Mouse (Mus musculus): ENCODE measurements at regions not wholly inside any gene's neighbourhood (a gene's known extent, or its start where the extent isn't known, plus 50 kb on each side); places are given as distances from the start of the nearest gene placed in this dataset.

DNA sequence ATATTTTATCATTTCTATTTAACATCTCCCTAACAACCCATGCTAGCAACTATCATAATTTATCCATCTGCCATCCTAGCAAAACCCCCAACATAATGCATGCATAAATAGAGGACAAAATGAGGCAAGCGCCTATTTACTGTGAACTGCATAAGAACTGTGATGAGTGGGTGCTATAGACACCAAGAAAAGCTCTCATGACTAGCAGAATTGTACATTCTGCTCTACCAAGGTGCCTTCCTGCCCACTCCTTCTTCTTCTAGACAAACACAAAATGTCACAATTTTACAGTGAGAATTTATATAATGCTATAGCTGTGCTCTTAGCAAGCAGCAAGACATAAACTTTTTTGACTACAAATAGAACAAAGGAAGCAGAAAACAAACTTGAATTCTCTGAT, 305.9 kb downstream of the Brinp1 start:
- no peak for DNase-seq

DNA sequence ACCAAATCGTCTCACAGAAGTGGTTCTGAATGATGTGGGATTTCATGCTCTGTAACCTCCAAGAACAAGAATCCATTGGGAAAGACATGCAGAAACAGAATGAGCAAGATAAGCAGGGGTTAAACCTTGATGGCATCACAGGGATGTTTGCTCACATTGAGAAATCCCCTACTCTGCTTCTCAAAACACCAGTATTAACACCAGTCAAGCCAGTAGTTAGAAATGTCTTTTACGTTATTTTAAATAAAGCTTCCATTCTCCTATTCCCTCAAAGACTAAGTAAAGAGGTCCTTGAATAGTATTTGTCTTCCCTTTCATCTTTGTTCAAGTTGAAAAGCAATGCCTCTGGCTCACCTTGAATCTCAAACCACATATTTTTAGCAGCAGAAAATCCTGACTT, 320.9 kb downstream of the Brinp1 start:
- no peak for DNase-seq

DNA sequence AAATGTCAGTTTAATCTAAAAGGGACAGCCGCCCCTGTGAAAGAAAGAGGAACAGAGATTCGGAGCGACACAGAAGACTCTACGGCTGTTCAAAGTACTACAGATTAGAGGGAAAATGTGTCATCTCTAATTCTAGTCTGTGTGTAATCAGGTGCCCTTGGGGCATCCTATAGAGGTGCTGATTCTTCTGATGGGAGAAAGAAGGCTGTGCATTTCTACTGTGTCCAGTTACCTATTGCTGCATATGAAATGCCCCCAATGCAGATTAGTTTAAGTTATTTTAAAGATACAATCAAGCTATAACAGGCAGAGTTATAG, 330.2 kb downstream of the Brinp1 start:
- no peak for DNase-seq

DNA sequence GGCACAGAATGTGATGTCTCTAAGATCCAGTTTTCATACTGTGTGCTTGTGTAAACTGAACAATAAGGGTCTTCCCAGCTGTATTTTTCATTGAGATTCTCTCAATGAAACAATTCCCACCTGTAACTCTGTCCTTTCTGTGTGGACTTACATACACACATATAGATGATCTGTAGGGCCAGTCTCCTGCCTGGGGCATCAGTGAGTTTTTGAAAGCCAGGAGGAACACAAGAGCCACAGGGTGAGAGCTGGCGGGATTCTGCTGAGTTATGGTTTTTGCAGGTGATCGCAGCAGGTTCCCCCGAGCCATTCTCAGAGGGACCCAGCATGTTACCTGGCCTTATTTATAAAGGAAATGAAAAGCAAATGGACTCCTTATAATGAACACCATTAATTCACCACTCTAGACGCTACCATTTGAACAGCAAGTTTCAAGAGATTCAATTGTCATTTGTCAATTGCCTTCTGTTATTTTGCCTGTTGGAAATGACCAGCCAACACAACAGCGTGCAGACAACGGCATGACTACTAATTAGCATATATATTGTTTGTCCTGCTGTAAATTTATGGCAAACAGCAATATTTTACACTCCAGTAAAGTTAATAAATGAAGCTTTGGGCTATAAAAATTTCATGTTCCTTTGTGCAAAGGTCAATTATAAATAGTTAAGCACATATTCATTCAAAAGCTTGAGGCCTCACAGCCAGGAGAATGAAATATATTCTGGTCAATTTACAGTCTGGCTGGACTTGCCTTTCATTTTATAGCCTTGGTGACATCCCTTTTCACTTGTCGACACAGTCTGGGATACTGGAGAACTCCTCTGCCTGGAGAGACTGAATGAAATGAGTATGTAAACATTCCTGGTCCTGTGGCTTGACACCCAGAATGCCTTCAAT, 330.8 kb downstream of the Brinp1 start:
- DNase-seq, result no peak

DNA sequence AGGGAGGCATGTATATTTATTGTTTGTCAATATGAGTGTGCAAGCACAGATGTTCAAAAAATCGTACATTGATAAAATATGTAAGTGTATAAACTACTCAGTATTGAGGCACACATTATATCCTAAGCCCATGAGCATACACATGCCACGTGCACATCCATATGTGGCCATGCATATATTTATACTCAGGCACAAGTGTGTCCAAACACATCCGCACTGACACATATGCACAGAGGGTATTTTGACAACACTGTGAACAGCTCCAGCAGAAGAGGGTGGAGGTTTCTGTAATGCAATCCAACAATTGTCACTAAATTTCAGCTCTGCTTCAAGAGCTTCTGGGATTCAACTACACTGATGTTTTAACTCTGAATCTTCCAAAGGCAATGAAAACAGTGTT, 333.6 kb downstream of the Brinp1 start:
- no peak for DNase-seq

DNA sequence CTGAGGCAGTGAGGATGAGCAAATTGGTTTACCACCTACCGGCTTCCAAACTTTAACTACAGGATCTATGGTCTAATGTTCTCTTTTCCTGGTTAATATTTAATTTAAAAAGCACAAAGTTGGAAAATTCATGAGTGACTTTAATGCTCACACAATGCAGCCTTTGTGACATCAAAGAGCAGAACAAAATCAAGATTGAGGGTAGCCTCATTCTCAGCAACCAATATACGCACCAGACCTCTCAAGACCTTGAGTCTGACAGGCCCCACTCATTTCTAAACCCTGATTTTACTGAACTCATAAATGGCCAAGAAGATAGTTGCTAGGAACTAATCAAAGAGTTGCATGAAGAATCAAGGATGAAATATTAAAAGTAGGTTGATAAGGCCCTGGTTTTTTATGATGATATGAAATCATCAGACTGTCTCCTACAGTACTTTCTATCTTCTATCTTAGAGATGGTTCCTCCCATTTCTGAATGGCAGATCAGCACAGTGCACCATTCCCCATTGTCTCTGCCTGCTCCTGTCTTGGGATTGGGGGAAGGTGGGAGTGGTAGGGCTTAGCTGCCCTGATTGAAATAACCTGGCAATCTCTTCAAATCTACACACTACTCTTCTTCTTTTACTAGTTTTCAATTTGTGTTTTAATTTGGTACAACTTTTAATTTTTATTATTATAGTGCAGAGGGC, 338.3 kb downstream of the Brinp1 start:
- no peak for DNase-seq

DNA sequence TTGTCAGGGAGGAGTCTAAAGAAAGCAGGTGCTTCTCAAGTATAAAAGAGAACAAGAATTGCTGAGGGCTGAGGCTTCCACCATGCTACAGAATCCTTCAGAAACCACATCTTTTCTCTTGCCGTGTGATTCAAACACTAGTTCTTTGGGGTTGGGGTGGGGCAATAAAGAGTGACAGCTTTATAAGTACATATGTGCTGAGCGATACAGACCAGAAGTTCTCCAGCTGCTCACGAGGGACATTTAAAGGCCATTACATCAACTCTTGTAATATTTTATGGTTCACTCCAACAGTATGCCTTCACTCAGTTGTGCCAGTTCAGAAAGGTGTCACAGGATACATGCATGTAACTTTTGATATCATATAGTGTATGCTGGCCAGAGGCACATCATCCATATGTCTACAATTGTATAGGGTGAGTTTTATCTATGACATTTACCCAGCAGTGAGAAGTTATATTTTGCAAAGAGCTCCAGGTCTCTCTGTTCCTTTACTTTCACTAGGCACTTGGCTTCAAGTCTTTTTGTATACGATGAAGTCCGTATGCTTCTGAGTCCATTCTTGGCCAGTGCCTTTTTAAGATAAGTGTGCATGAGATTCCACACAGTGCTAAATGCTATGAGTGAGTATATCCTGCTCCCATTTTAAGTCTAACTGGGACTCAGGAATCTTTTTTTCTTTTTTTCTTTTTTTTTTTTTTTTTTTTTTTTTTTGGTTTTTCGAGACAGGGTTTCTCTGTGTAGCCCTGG, 341.8 kb downstream of the Brinp1 start:
- no peak for DNase-seq

DNA sequence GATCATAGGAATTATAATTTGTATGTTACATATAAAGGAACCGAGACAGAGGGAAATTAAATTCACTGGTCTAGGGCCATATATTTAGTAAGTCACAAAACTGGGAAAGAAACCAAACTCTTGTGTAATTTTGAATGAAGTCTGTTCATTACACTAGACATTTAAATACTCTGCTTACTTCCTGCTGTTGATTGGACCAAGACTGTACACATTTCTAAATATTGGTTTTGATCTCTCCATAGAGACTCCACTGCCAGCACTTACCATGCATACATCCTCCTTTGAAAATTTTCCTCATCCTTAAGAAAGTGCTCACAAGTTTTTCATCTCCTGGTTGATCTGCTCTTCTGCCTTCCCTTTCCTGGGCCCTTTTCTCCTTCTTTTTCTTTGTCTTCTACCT, 358.9 kb downstream of the Brinp1 start:
- no peak for DNase-seq

DNA sequence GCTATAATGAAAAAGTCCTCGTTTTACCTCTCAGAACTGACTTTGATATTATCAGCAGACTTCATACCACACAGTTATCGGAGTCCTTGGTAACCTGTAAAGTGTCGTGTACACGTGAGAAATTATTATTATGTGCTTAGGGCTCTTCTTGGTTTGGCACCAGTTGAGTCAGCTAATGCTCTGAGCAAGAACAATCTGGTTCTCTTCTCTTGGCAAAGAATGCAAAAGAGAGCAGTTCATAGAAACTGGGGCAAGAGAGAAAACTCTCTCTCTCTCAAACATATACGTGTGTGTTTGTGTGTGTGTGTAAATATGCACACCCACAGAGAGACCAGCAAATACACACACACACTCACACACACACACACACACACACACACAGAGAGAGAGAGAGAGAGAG, 378.8 kb downstream of the Brinp1 start:
- DNase-seq, result no peak

DNA sequence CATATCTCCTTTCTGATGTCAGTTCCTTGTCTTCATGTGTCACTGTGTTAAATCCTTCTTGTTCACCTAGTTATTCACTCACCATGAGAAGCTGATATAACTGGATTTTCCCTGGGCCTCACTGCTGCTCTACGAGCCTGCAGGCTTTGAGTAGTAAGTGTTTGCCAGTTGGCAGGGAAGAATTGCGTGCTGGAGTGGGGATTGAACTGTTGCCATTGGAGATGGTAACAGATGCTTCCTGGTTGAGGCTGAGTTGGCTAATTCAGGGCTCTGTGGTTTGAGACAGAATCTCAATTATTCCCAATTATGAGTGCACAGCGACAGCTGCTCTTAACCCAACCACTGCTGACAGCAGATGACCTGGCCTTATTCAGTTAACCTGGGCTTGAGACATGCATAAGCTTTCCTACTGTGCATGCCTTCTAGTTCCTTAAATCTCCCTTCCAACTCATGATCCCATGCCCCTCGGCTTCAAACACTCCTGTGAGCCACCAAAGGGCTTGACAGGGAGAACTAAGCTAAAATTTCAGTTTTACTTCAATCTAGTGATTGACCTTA, 379.5 kb downstream of the Brinp1 start:
- DNase-seq, result no peak

DNA sequence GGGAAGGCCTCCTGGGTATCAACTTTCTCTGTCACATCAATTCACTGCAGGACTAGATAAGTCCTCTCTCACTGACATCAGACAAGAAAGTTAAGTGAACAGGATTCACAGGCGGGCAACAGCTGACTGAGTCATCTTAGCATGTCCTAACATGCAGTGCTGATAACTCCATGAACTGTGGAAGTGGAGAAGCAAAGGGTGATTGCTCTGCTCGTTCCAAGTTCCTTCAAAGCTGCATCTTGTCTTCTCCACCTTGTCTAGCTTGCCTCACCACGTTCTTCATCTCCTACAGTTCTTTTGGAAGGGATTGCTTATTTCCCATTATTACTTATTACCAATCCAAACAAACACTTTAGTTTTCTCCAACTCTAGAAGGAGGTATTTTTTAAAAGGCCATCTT, 380.9 kb downstream of the Brinp1 start:
- no peak for DNase-seq

DNA sequence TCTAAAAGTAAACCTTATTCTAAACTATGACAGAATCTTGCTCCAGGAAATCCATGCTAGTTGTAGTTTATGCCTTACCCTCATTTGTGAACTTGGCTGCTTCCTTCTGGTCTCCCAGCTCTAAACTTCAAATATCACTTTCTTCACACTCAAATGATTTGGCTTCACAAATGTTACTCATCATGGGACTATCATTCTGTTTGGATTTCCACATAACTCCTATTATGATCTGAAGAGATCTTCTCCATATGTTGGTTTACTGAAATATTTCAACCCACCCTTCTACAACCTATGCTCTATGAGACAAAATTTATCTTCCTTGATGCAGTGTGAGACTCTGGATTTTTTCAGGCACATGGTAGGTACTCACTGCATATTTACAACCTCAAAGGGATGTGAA, 381.7 kb downstream of the Brinp1 start:
- no peak for DNase-seq

DNA sequence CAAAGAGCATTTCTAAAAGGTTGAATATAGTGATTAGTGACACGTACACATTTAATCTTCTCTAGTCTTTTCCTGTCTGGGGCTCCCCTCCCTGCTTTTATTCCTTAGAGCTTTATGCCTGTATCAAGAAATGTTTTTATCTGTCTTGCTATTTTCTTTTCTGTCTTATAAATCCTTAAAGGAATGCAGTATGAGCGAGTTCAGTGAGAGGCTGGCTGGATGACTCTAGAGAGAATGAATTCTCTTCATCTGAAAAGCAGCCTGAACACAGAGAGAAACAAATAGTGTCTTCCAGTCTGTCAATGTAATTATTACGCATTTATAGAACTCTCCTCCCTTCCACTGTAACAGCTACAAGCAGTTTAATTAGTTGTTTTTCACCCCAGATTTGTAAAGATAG, 417.9 kb downstream of the Brinp1 start:
- DNase-seq, result no peak

DNA sequence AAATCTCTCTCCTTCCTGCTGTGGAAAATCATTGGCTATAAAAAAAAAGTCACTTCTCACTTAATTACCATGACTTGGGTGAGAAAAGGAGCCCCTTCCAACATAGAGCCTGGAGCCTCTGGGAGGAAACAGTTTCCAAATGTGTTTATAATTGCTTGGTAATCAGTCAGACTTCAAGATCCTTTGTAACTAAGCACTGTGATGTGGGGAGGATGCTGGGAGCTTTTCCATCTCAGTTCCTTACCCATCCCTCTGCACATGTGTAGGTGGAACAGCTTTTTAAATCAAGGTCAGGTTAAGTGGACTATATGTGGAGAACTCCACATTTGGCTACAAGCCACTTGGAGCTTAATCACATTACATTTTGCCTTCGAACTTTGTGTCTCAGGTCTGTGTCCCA, 418.4 kb downstream of the Brinp1 start:
- DNase-seq, result peak; percentile 2

DNA sequence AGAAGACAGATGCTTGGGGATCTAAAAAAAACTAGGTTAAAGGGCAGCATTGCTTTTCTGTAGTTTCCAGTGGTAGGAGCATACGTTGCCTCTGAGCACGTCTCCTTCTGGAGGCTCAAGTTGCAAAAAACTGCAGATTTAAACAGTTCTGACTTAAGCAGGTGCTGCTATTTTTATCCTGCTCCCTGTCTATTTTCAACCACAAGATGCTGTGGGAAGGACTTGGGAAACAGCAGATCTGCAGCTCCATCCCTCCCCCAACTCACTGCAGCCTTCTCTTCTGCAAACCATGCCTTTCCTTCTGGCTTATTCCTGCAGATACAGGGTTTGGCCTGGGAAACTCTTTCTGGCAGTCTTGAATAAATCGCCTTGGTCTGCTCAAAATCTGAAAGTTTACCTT, 422.1 kb downstream of the Brinp1 start:
- no peak for DNase-seq

DNA sequence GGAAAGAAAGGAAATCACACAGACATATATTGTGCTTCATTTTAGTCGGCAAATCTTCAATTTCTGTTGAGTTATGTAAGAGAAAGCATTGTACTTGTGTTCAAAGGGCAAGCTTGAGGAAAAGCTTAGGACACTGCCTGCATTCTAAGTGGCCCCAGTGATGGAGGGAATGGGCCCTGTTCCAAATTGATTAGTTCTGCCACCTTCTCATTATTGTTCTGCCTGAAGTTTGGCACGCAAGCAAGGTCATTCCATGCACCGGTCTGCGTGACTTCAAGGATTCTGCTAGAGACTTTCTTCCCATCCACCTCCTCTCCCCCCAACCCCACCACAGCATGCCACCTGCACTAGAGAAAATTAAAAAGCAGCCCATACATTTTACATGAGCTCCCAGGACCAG, 466.2 kb downstream of the Brinp1 start:
- DNase-seq, result no peak

DNA sequence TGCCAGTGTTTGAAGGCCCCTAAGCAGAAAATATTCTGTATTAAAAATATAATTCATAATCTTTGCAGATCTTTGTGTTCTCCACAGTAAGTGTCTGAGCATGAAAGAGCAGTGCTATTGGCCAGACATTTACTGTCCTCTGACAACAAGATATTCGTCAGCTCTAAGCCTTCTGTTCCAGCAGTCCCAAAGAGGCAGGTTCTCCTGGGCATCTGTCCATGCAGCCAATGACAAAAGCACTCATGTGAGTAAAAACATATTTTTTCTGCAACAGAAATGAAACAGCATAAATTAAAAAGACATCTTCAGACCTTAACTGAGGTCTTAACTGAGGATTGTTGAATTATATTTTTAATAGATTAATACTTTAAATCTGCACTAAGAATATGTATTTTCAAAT, 467.3 kb downstream of the Brinp1 start:
- DNase-seq, result no peak

DNA sequence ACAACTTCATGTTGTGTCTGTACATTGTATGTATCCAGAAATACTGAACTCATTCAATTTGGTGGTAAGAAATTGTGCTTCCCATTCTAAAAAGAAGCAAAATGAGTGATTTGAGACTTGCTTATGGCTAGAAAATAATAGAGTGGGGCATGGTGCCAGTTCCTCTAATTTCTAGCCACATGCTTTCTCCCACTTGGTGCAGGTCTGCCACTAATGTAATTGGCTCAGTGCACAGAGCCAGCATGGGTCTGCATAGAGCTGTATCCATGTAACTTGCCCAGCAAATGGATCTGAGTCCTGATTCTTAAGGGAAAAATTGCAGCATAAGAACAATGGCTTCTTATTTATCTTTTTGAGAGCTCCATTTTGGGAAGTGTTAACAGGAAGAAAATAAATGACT, 492.4 kb downstream of the Brinp1 start:
- no peak for DNase-seq

DNA sequence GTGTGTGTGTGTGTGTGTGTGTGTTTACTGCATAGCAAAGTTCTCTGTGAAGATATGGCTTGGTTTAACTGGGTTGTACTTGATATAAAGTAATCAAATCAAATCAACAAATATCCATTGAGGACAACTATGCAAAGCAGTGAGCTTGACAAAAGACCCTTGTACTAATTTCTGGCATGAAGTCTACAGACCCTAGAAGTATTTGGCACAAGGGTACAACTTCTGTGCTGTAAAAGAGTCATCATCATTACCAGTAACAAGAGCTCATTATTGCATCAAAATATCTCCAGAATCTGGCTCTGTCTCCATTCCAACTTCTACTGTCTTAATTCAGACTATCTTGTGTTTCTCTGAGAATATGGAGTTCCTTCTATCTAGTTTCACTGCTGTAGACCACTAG, 538.2 kb downstream of the Brinp1 start:
- no peak for DNase-seq

DNA sequence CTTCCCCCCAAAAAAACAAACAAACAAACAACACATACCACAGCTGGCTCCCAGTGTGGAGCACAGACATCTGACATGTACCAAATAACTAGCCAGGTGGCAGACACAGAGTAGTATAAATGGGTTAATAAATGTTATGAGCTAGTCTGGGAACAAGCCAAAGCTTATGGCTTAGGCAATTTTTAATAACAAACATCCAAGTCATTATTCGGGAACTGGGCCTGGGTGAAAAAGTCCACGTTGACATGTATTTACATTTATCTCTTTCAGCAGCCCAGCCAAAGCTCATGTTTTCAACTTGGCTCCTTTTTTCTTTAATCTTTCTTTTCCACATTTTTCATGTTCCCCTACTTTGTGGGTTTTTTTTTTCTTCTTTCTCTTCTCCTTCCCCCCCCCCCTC, 543.4 kb downstream of the Brinp1 start:
- no peak for DNase-seq

DNA sequence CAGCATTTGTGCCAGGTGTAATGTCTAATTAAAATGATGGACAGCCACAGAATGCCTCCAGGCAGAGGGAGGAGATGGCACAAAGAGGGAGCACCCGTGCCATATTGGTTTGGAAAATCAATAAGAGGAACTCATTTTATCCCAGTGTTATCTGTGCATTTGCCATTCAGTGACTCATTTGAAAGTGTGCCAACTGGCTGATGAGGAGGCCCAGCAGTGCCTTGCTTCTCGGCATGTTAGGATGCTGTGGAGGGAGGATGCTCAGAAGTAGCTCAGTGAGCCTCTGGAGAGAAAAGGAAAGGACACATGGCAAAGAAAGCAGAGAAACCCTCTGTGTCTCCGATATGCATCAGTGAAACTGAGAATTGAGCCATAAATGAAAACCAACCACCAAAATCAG, 549.8 kb downstream of the Brinp1 start:
- DNase-seq, result no peak

DNA sequence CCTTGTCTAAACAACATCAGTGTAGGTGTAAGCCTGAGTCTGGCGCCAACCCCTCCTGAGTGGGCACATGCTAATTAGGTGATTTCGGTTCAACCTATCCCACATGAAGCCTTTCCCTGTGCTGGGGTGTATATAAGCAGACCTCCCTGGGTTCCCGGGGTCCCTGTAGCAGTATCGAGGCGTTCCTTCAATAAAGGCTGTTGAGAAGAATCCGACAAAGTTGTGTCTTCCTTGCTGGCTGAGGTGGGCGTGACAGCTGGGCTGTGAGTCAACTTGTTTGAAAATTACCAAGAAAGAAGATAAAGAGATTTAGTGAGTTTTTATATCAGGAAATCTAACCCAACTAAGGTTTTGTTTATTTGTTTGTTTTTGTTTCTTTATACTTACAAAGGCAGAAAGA, 567.1 kb downstream of the Brinp1 start:
- DNase-seq, result no peak

DNA sequence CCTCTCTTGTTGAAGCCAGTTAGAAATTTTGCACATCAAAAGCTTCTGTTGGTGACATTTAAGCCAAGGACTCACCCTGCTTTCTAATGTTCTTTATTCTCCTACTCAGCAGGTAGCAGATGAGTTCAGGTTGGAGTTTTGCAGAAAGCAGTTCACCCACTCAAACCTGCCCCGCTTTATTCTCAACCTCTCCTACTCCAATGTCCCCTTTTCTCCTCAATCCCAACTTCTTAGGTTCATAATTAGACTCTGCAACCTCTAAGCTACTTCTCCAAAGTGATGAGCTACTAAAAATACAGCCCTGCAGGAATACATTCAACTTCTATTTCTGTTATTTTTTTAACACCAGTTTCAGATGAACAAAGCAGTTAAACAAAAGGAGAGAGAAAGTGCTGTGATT, 572.2 kb downstream of the Brinp1 start:
- DNase-seq, result no peak

DNA sequence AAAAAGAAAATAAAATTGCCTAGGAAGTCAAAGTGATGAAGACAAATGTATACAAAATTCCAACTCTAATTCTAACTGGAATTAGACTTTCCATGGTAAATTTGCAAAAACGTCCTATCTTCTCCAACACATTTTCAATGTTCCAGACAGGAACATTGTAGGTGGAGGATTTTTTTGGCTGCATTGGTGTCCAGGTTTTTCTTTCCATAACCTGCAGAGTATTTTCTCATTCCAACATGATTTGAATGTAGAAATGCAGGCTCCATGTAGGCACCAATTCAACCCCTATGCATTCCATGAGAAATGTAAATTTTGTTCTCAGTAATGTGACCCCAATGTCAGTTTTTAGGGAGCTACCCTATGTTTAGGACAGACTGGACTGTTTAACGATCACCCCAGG, 586.2 kb downstream of the Brinp1 start:
- no peak for DNase-seq

Data from heart, adult 11 months (tissue).